Mouse (Mus musculus) CH12.LX (cell line): Measurements from ENCODE around the gene Ccnd1. TPM values are rescaled to one million over a fixed set of nuclear protein-coding genes. Genes with fewer than 3 reads are reported as not detected.

ENCODE experiments used
- DNase-seq: peaks from one replicate; pipeline ENCODE4 v3.0.0-alpha.2; 2013; ENCODE audit errors: extremely low read depth
- H3K27ac ChIP-seq: 2 replicates; pipeline ENCODE4 v1.5.1; 2012; ENCODE audit warnings: low read depth, mild to moderate bottlenecking, control low read depth, moderate library complexity; ENCODE audit not compliant: insufficient read depth
- H3K27me3 ChIP-seq: replicated peaks from 2 replicates; pipeline ENCODE3; 2012; ENCODE audit warnings: inconsistent platforms
- H3K36me3 ChIP-seq, 2 experiments: replicated peaks in 1 of 2; 2 replicates each; pipeline versions ENCODE3 to v1.6.1; 2012; ENCODE audit warnings: inconsistent platforms in 1 of 2, low read length in 1 of 2, mild to moderate bottlenecking in 1 of 2, mixed read lengths in 1 of 2, moderate library complexity in 1 of 2; ENCODE audit not compliant: control insufficient read depth in 1 of 2, insufficient read depth in 1 of 2
- H3K4me1 ChIP-seq, 2 experiments: 2 replicates each; pipeline ENCODE4 v1.6.1; 2012; ENCODE audit warnings: inconsistent platforms in 1 of 2, moderate library complexity in 1 of 2; ENCODE audit not compliant: insufficient read depth in 2 of 2, control insufficient read depth in 1 of 2
- H3K4me2 ChIP-seq: 2 replicates; pipeline ENCODE4 v1.6.1; 2012; ENCODE audit warnings: low read depth, mild to moderate bottlenecking, control low read depth; ENCODE audit not compliant: poor library complexity, insufficient read depth, severe bottlenecking
- H3K4me3 ChIP-seq, 3 experiments: fragments of 150-350 bp in 1 of 3; sonication (generic) in 1 of 3; replicated peaks in 1 of 3; 2 replicates each; pipeline versions ENCODE3 to v1.5.1; 2011 to 2012; ENCODE audit warnings: low read depth in 2 of 3, low read length in 2 of 3, mild to moderate bottlenecking in 2 of 3, moderate library complexity in 2 of 3, control low read depth in 1 of 3, improper control_type of control experiment in 1 of 3, inconsistent platforms in 1 of 3, mixed read lengths in 1 of 3; ENCODE audit not compliant: poor library complexity in 1 of 3
- H3K79me2 ChIP-seq: replicated peaks from 2 replicates; pipeline ENCODE4 v1.6.1; 2012; ENCODE audit warnings: mild to moderate bottlenecking, moderate library complexity; ENCODE audit not compliant: control insufficient read depth, poor library complexity, insufficient read depth, severe bottlenecking; ENCODE audit errors: extremely low read depth
- H3K9ac ChIP-seq: 2 replicates; pipeline ENCODE4 v1.6.1; 2012; ENCODE audit warnings: low read depth, mild to moderate bottlenecking, control low read depth, moderate library complexity; ENCODE audit not compliant: insufficient read depth
- H3K9me3 ChIP-seq: replicated peaks from 2 replicates; pipeline ENCODE3; 2012; ENCODE audit warnings: low read length, inconsistent platforms, mixed read lengths
- CHD1 ChIP-seq: IDR thresholded peaks from 2 replicates; pipeline ENCODE4 v1.6.1; 2012; ENCODE audit warnings: low read depth, low read length, improper control_type of control experiment, inconsistent platforms
- CHD2 ChIP-seq: IDR thresholded peaks from 2 replicates; pipeline ENCODE4 v1.6.1; 2011; ENCODE audit warnings: low read length, improper control_type of control experiment
- ELF1 ChIP-seq: IDR thresholded peaks from 2 replicates; pipeline ENCODE4 v1.6.1; 2014; ENCODE audit warnings: low read depth, mild to moderate bottlenecking, inconsistent platforms, low read length, improper control_type of control experiment
- GABPA ChIP-seq: IDR thresholded peaks from 2 replicates; pipeline ENCODE4 v1.6.1; 2012; ENCODE audit warnings: low read depth, low read length, improper control_type of control experiment, inconsistent platforms; ENCODE audit not compliant: insufficient replicate concordance
- KAT2A ChIP-seq: IDR thresholded peaks from 2 replicates; pipeline ENCODE4 v1.6.1; 2012; ENCODE audit warnings: low read length, improper control_type of control experiment, inconsistent platforms; ENCODE audit not compliant: insufficient replicate concordance
- MAFK ChIP-seq: IDR thresholded peaks from 2 replicates; pipeline ENCODE4 v1.6.1; 2011; ENCODE audit warnings: low read length, improper control_type of control experiment; ENCODE audit not compliant: insufficient replicate concordance
- NRF1 ChIP-seq: IDR thresholded peaks from 2 replicates; pipeline ENCODE4 v1.6.1; 2014; ENCODE audit warnings: low read depth, mild to moderate bottlenecking, inconsistent platforms, low read length, improper control_type of control experiment, moderate library complexity
- RAD21 ChIP-seq: IDR thresholded peaks from 2 replicates; pipeline ENCODE4 v1.6.1; 2011; ENCODE audit warnings: low read depth, mild to moderate bottlenecking, low read length, improper control_type of control experiment, moderate library complexity
- RCOR1 ChIP-seq: conservative IDR thresholded peaks from 2 replicates; pipeline ENCODE4 v1.6.1; 2012; ENCODE audit warnings: low read depth, mild to moderate bottlenecking, inconsistent platforms, low read length, improper control_type of control experiment
- SIN3A ChIP-seq: IDR thresholded peaks from 2 replicates; pipeline ENCODE4 v1.6.1; 2012; ENCODE audit warnings: low read length, improper control_type of control experiment, inconsistent platforms
- TBP ChIP-seq: conservative IDR thresholded peaks from 2 replicates; pipeline ENCODE4 v1.6.1; 2011; ENCODE audit warnings: low read depth, low read length, improper control_type of control experiment
- TCF12 ChIP-seq: IDR thresholded peaks from 2 replicates; pipeline ENCODE4 v1.6.1; 2014; ENCODE audit warnings: low read depth, mild to moderate bottlenecking, inconsistent platforms, low read length, improper control_type of control experiment
- UBTF ChIP-seq: IDR thresholded peaks from 2 replicates; pipeline ENCODE4 v1.6.1; 2012; ENCODE audit warnings: low read depth, mild to moderate bottlenecking, inconsistent platforms, low read length, improper control_type of control experiment, moderate library complexity
- USF1 ChIP-seq: IDR thresholded peaks from 2 replicates; pipeline ENCODE4 v1.6.1; 2014; ENCODE audit warnings: low read depth, mild to moderate bottlenecking, inconsistent platforms, low read length, improper control_type of control experiment
- ZC3H11A ChIP-seq: IDR thresholded peaks from 2 replicates; pipeline ENCODE4 v1.6.1; 2012; ENCODE audit warnings: low read depth, mild to moderate bottlenecking, inconsistent platforms, low read length, improper control_type of control experiment
- ZKSCAN1 ChIP-seq: IDR thresholded peaks from 2 replicates; pipeline ENCODE4 v1.6.1; 2012; ENCODE audit warnings: low read depth, inconsistent platforms, low read length, improper control_type of control experiment, borderline replicate concordance
- dilution Hi-C: fragments of 300-500 bp; cut with MboI; formaldehyde crosslinking; loops from 2 replicates; pipeline ENCODE4 v1.14.3; 2020; ENCODE audit warnings: low sequenced_read_pairs; ENCODE audit not compliant: extremely low pct_unique_long_range_greater_than_20kb, extremely low pct_ligation_motif_present
- in situ Hi-C: fragments of 300-500 bp; cut with MboI; formaldehyde crosslinking; loops from 3 replicates; pipeline ENCODE4 v1.14.3; 2019; ENCODE audit warnings: low sequenced_read_pairs, low pct_ligation_motif_present, low pct_unique_long_range_greater_than_20kb, mixed read lengths
- polyA plus RNA-seq: library from polyadenylated mRNA; unstranded; fragments of >175 nt; gene quantifications from 2 replicates; pipeline ENCODE4 v1.2.1, GENCODE M21; 2012; ENCODE audit warnings: low read depth; ENCODE audit not compliant: insufficient read length
- total RNA-seq, 2 experiments: library from RNA; depleted of rRNA; stranded (reverse); fragments of 300-350 nt in 1 of 2; fragments of >200 nt in 1 of 2; gene quantifications; 2 replicates each; pipeline ENCODE4 v1.2.3; 2012 to 2014

Gene Ccnd1
- total and polyA plus RNA-seq, 3 experiments: 0.16 to 0.34 TPM; not detected in 1

GRCm38 (mm10) chr7:144933336-144933735, 6.4 kb downstream of the Ccnd1 start:
- no peak overlapping the region for H3K9ac ChIP-seq
- TF ChIP-seq RAD21 (no peak), MAFK (no peak), RCOR1 (no peak), NRF1 (no peak), KAT2A (no peak), SIN3A (no peak), TBP (no peak), CHD2 (no peak), USF1 (no peak)
- H3K27me3 ChIP-seq: peaks cover 28% of the 10 kb centered on the region
- no peaks in the 10 kb centered on the region for H3K9me3 ChIP-seq
- DNase-seq: no peak
- in situ Hi-C loops (no loop called here), dilution Hi-C loops (no loop called here)
- H3K4me2 ChIP-seq: no peak overlapping the region
- peaks cover 2 to 19% of the 10 kb centered on the region in 2 experiments; a peak in 3 of 4 replicates for H3K4me1 ChIP-seq
- H3K4me3 ChIP-seq: no peak overlapping the region
- H3K27ac ChIP-seq: no peak overlapping the region
- H3K79me2 ChIP-seq: no peaks in the 10 kb centered on the region
- peaks cover 0 to 19% of the 10 kb centered on the region in 2 experiments for H3K36me3 ChIP-seq

GRCm38 (mm10) chr7:144932389-144932937, 7.3 kb downstream of the Ccnd1 start:
- Histone ChIP-seq H3K4me2 (no peak overlapping the region), H3K36me3 (peaks cover 0 to 27% of the 10 kb centered on the region in 2 experiments), H3K79me2 (no peaks in the 10 kb centered on the region), H3K9me3 (no peaks in the 10 kb centered on the region), H3K27me3 (peaks cover 21% of the 10 kb centered on the region), H3K4me3 (no peak overlapping the region), H3K4me1 (peaks cover 2 to 14% of the 10 kb centered on the region in 2 experiments; a peak in 3 of 4 replicates), H3K27ac (no peak overlapping the region), H3K9ac (no peak overlapping the region)
- TF ChIP-seq TCF12 (no peak), ELF1 (no peak), ZKSCAN1 (no peak), CHD1 (no peak), GABPA (no peak), ZC3H11A (no peak), RAD21 (no peak), USF1 (no peak), NRF1 (no peak), UBTF (no peak), RCOR1 (no peak)
- no peak for DNase-seq
- dilution Hi-C loops (no loop called here), in situ Hi-C loops (no loop called here)
